Mouse (Mus musculus) hindbrain, embryonic 10.5 days (tissue): ENCODE data around the gene Lrrc73. TPM values are rescaled to one million over a fixed set of nuclear protein-coding genes. Genes with fewer than 3 reads are reported as not detected.

Experiments used
- DNase-seq: peaks from one replicate; pipeline ENCODE4 v3.0.0-alpha.2; 2017; ENCODE audit warnings: low spot score
- H3K27ac ChIP-seq: fragments of 300-500 bp; sonication (generic); 2 replicates; pipeline ENCODE4 v1.5.1; 2016; ENCODE audit warnings: mild to moderate bottlenecking, moderate library complexity
- H3K27me3 ChIP-seq: fragments of 300-500 bp; sonication (generic); 2 replicates; pipeline ENCODE4 v1.6.1; 2016; ENCODE audit warnings: mild to moderate bottlenecking; ENCODE audit not compliant: poor library complexity, insufficient read depth, severe bottlenecking
- H3K36me3 ChIP-seq: fragments of 300-500 bp; sonication (generic); 2 replicates; pipeline ENCODE4 v1.6.1; 2016; ENCODE audit warnings: mild to moderate bottlenecking, moderate library complexity
- H3K4me1 ChIP-seq: fragments of 300-500 bp; sonication (generic); replicated peaks from 2 replicates; pipeline ENCODE4 v1.6.1; 2016; ENCODE audit warnings: mild to moderate bottlenecking
- H3K4me3 ChIP-seq: fragments of 300-500 bp; sonication (generic); 2 replicates; pipeline ENCODE4 v1.5.1; 2016; ENCODE audit warnings: mild to moderate bottlenecking, moderate library complexity
- H3K9me3 ChIP-seq: fragments of 300-500 bp; sonication (generic); 2 replicates; pipeline ENCODE4 v1.6.1; 2016; ENCODE audit warnings: mild to moderate bottlenecking, moderate library complexity
- WGBS: fragments of 180-500 bp; shearing (Covaris S2); methylation state at CpG from one replicate; pipeline ENCODE4 v1.1.7; 2016; 5-methylcytosine and 5-hydroxymethylcytosine counted together
- polyA plus RNA-seq: library from polyadenylated mRNA; unstranded; fragments of >200 nt; fragmentation: Nextera tagmentation; extraction: Ambion mirVana; gene quantifications from 2 replicates; pipeline ENCODE4 v1.2.1, GENCODE M21; 2016

The Lrrc73 gene
- 2.0 and 3.8 TPM in 2 replicates for polyA plus RNA-seq

DNA sequence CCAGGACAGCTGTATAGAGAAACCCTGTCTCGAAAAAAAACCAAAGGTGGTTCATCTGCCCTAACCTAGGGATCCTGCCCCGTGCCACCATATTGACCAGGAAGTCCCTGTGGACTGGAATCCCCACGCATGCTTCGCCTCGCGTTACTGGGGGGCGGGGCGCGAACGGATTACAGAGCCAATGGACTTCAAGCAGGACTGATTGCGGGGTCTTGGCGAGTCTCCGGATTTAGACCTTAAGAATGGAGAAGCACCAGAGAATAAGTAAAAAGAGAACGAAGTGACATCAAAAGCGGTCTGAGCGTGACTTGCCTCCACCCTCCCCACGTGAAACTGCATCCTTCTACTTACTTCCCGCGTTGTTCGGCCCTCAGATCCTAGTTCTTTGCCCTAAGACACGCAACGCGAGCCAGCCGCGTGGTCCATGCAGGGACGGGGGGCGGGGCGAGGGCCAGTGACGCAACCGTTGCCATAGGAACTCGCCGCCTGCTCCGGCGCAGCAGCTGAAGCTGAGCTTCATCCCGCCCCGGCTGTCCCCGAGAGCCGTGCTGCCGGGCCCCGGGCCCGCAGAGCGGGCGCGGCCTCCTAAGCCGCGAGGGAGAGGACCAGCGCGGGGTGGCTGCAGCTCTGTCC is at the start of gene Lrrc73:
TSS of gene Lrrc73 (plus strand) at position 80 of the 633 bp plus-strand sequence.
- H3K27me3 ChIP-seq, result peaks cover 29% of the 10 kb centered on the region
- 0 out of 2 replicates have a peak, but pooled peaks cover 4% of the 10 kb centered on the region for H3K9me3 ChIP-seq
- 2% methylated on average over 48 of the region's 48 CpGs for WGBS
- peak within 1 kb of the TSS; percentile 82 for H3K27ac ChIP-seq
- peaks cover 39% of the 10 kb centered on the region for H3K4me1 ChIP-seq
- H3K4me3 ChIP-seq, result peak within 1 kb of the TSS; percentile 80
- peak; percentile 93 for DNase-seq
- peaks cover 60% of the 10 kb centered on the region for H3K36me3 ChIP-seq

DNA sequence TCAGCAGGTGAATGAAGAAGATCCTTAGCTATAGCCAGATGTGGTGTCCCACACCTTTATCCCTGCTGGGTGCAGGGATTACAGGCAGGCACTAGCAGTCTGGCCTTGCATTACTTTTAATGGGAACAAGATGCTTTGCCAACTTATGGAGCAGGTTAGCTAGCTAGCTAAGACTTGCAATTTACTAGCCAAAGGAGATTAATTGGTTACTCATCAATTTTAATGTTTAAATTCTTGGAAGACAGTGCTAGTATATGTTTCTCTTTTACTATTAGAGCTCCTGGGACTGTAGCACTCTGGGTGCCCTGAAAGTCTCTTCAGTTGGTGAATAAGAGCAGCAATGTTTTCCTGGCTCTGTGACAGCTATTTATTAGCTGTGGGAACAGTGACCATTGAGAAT is 46.7 kb upstream of the Lrrc73 start:
- Histone ChIP-seq H3K4me1 (peaks cover 15% of the 10 kb centered on the region), H3K27ac (no peak overlapping the region), H3K27me3 (no peaks in the 10 kb centered on the region), H3K4me3 (no peak overlapping the region), H3K9me3 (no peaks in the 10 kb centered on the region), H3K36me3 (peaks cover 76% of the 10 kb centered on the region)
- DNase-seq, result no peak

DNA sequence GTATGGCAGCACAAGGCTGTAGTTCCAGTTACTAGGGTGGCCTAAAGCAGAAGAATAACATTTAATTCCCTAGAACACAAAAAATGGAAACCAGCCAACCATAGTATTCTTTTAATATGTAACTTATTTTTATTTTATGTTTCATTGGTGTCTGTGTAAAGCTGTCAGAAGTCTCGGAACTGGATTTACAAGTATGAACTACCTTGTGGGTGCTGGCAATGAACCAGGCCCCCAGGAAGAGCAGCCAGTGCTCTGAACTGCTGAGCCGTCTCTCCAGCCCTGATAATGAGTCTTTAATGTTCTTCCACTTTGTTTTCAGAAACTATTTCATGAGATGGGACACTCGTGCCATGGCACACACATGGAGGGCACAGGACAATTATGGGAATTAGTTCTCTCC is 42.8 kb upstream of the Lrrc73 start:
- no peak overlapping the region for H3K4me3 ChIP-seq
- 95% methylated on average over 3 of the region's 3 CpGs for WGBS
- H3K4me1 ChIP-seq, result no peaks in the 10 kb centered on the region
- H3K9me3 ChIP-seq, result no peaks in the 10 kb centered on the region
- H3K36me3 ChIP-seq, result peaks cover 100% of the 10 kb centered on the region
- H3K27ac ChIP-seq, result no peak overlapping the region
- H3K27me3 ChIP-seq, result no peaks in the 10 kb centered on the region
- DNase-seq, result no peak

DNA sequence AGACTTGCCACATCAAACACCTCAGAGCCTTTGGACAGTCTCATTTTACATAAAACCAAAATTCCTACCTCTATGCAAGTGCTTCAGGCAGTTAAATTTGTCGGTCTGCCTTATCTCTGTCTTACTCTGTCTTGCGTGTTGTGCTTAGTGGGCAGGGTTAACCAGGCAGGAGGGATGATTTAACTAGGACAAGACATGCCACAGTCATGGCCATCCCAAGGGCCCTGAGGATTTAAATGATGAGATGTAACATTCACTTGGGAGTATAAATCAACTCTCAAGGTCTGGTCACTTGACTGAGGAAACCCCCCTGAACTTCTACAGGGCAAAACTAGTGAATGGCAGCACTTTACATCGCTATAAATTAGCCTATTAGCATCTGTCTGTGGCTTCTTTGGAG is 31.7 kb upstream of the Lrrc73 start:
- H3K27ac ChIP-seq, result no peak overlapping the region
- H3K9me3 ChIP-seq, result no peaks in the 10 kb centered on the region
- H3K4me1 ChIP-seq, result no peaks in the 10 kb centered on the region
- no peaks in the 10 kb centered on the region for H3K27me3 ChIP-seq
- no peak for DNase-seq
- H3K36me3 ChIP-seq, result peaks cover 100% of the 10 kb centered on the region
- H3K4me3 ChIP-seq, result no peak overlapping the region
- 95% methylated on average over 3 of the region's 3 CpGs for WGBS

DNA sequence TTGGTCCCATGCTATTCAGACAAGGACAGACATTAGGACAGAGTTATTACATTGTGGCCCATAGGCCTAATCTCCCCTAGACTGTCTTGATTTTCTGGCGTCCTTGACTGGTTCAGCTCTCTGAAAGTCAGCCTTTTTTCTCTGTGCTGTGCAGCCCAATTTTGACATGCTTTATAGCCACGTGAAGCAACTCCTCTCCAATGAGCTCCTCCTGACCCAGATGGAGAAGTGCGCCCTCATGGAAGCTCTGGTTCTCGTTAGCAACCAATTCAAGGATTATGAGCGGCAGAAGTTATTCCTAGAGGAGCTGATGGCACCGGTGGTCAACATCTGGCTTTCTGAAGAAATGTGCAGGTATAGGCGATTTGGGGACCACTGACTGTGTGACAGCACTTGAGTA is 25.8 kb upstream of the Lrrc73 start:
- no peak overlapping the region for H3K27ac ChIP-seq
- peaks cover 100% of the 10 kb centered on the region for H3K36me3 ChIP-seq
- no peak for DNase-seq
- no peaks in the 10 kb centered on the region for H3K9me3 ChIP-seq
- no peak overlapping the region for H3K4me3 ChIP-seq
- no peaks in the 10 kb centered on the region for H3K27me3 ChIP-seq
- WGBS, result 88% methylated on average over 7 of the region's 7 CpGs
- H3K4me1 ChIP-seq, result no peaks in the 10 kb centered on the region

DNA sequence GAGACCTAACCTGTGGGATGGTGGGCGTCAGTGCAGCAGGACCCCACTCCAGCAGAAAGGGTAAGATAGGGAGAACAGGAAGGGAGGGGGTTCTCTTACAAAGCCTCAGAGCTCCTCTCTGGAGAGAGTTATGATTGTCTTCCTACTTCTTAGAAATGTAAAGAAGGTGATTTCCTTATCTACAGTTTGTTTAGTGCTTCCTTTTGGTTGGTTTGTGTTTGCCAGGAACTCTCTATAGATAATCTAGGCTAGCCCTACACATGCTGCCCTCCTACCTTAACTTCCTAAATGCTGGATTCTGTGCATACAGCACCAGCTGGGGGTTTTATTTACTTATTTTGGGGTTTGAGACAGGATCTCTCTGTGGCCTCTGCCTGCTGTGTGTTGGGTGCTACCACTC is 17.3 kb upstream of the Lrrc73 start:
- H3K27ac ChIP-seq, result no peak overlapping the region
- no peaks in the 10 kb centered on the region for H3K27me3 ChIP-seq
- no peak for DNase-seq
- no peak overlapping the region for H3K4me3 ChIP-seq
- peaks cover 100% of the 10 kb centered on the region for H3K36me3 ChIP-seq
- WGBS, result 94% methylated on average over 1 of the region's 1 CpGs
- no peaks in the 10 kb centered on the region for H3K9me3 ChIP-seq
- no peaks in the 10 kb centered on the region for H3K4me1 ChIP-seq

DNA sequence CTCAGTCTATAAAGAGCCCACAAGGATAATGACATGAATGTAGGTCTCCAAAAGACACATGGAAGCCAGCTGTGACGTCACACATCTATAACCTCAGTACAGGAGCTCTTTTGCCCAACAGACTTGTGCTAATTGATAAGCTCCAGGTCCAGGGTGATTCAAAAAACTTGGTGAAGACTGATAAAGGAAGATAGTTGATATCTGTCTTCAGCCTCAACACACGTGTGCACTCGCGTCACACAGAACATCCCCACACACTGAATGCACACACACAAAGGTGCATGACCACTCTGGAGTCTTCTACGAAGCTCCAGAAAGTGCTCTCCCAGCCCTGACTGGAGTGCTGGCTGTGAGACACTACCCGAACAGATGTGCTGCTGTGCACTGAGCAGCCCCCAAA is 16.3 kb upstream of the Lrrc73 start:
- no peak overlapping the region for H3K27ac ChIP-seq
- H3K27me3 ChIP-seq, result no peaks in the 10 kb centered on the region
- DNase-seq, result no peak
- no peaks in the 10 kb centered on the region for H3K4me1 ChIP-seq
- H3K4me3 ChIP-seq, result no peak overlapping the region
- no peaks in the 10 kb centered on the region for H3K9me3 ChIP-seq
- 93% methylated on average over 6 of the region's 6 CpGs for WGBS
- peaks cover 100% of the 10 kb centered on the region for H3K36me3 ChIP-seq

DNA sequence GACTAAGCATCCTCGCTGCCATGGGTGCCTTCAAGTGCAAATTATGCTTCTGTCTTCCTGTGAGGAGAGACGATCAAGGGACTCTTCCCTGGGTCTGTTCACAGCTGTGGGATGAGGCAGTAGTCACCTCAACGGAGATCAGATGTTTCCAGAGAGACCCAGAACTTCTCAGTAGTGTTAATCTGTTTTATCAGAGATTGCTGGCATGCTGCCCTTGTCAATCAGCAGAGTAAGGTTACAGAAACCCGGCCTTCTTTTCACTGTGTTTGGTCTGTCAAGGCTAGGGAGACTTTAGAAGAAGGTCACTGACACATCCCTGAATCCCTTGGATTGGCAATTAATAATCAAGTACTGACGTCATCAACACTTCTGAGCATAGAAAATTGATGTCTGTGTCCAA is 15.9 kb upstream of the Lrrc73 start:
- H3K9me3 ChIP-seq, result no peaks in the 10 kb centered on the region
- H3K27ac ChIP-seq, result no peak overlapping the region
- H3K4me3 ChIP-seq, result no peak overlapping the region
- H3K4me1 ChIP-seq, result no peaks in the 10 kb centered on the region
- 85% methylated on average over 5 of the region's 5 CpGs for WGBS
- H3K27me3 ChIP-seq, result no peaks in the 10 kb centered on the region
- peaks cover 100% of the 10 kb centered on the region for H3K36me3 ChIP-seq
- no peak for DNase-seq

DNA sequence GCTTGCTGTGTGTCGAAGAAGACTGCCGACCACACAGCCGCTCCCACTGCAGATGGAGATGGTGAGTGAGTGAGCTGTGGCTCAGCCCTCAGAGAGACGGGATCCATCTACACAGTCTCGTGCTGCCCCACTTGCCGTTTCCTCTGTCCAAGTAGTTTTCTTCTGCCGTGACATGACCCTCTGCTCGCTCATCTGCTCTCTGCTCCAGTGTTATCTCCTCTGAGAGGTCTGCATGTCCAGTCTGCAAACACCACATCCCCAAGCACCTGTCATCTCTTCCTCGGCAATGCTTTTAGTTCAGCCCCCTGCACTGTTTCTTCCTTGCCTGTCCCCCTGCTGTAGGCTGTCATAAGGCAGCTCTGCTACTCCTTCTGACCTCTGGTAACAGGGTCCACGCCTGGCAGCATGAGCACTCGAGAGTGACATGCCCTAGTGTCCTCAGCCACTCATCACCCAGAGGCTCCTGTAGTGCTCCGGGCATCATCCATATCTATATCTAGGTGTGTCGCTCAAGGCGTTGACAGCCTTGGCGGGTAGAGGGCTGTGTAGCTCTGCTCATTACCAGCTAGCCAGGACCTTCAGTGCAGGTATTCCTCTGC is 13.7 kb upstream of the Lrrc73 start:
- no peak overlapping the region for H3K4me3 ChIP-seq
- H3K27ac ChIP-seq, result no peak overlapping the region
- H3K9me3 ChIP-seq, result no peaks in the 10 kb centered on the region
- 95% methylated on average over 15 of the region's 15 CpGs for WGBS
- no peak for DNase-seq
- H3K36me3 ChIP-seq, result peaks cover 100% of the 10 kb centered on the region
- H3K4me1 ChIP-seq, result no peaks in the 10 kb centered on the region
- no peaks in the 10 kb centered on the region for H3K27me3 ChIP-seq

DNA sequence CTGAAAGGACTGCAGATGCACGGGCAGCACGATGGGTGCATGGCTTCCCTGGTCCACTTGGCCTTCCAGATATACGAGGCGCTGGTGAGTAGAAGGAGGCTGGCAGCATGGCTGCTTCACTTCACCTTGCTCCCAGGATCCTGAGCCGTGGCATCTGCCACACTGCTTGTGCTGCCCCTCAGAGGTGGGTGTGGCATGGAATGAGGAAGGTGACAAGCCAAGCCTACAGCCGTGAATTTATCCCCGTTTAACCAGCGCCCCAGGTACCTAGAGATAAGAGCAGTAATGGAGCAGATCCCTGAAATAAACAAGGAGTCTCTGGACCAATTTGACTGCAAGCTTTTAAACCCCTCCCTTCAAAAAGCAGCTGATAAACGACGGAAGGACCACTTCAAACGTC is 11.9 kb upstream of the Lrrc73 start:
- no peak for DNase-seq
- H3K27me3 ChIP-seq, result no peaks in the 10 kb centered on the region
- H3K9me3 ChIP-seq, result no peaks in the 10 kb centered on the region
- 88% methylated on average over 11 of the region's 11 CpGs for WGBS
- peaks cover 100% of the 10 kb centered on the region for H3K36me3 ChIP-seq
- no peak overlapping the region for H3K4me3 ChIP-seq
- H3K27ac ChIP-seq, result no peak overlapping the region
- peaks cover under 1% of the 10 kb centered on the region for H3K4me1 ChIP-seq

DNA sequence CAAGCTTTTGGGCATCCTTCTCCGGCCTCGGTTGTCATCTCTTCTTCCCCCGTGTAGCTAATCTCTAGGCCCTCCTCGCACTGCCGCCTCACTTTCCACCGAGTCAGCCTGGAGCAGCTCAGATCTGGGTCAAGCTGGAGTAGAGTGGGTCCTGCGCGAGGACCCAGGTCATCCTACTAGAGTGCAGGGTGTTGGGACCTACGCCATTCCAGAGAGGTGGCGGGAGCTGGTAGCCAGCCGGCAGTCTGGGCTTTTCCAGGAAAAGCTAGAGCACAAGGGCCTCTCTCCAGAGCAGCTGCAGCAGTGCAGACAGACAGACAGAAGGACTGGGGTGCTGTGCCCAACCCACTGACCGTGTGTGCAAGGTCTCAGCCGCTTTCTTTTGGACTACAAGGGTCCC is 11.1 kb upstream of the Lrrc73 start:
- Histone ChIP-seq H3K27me3 (no peaks in the 10 kb centered on the region), H3K27ac (no peak overlapping the region), H3K4me3 (no peak overlapping the region), H3K36me3 (peaks cover 96% of the 10 kb centered on the region), H3K9me3 (no peaks in the 10 kb centered on the region), H3K4me1 (peaks cover 8% of the 10 kb centered on the region)
- 91% methylated on average over 13 of the region's 13 CpGs for WGBS
- DNase-seq, result no peak

DNA sequence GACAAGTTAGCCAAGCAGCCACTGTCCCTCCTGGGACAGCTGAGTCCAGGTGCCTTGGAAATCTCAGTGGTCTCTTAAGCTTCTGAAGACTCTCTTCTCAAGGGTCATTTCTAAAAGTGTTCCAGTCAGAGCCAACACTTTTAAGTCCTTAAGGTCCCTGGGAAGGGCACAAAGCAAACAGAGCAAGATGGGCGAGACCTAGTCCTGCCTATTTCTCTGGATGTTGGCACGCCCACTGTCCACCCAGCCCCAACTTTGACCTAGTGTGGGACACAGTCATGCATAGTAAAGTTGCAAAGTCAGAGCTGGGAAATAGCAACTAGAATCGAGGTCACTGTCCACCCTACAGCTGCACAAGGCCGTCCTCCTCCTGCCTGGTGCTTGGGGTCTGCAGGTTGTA is 10.3 kb upstream of the Lrrc73 start:
- no peaks in the 10 kb centered on the region for H3K9me3 ChIP-seq
- no peaks in the 10 kb centered on the region for H3K27me3 ChIP-seq
- H3K36me3 ChIP-seq, result peaks cover 89% of the 10 kb centered on the region
- H3K4me1 ChIP-seq, result peaks cover 8% of the 10 kb centered on the region
- H3K27ac ChIP-seq, result no peak overlapping the region
- 85% methylated on average over 4 of the region's 4 CpGs for WGBS
- H3K4me3 ChIP-seq, result no peak overlapping the region
- no peak for DNase-seq

DNA sequence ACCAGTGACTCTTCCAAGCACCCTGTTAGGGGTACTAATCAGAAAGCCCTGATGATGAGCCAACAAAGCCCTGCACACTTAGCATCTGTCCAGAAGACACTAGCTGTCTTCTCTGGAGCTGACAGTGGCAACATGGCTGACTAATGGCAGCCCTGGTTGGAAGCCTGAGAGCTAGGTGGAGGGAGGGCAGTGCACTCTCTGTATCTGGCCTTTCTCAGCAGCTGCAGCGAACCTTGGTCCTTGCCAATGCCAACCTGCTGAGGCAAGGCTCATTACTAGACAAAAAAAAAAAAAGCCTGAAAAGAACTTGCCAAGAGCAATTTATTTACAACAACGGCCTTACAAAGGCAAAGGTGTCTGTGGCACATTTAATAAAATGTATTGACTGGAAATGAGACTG is 9.7 kb upstream of the Lrrc73 start:
- no peaks in the 10 kb centered on the region for H3K9me3 ChIP-seq
- H3K27me3 ChIP-seq, result no peaks in the 10 kb centered on the region
- peaks cover 82% of the 10 kb centered on the region for H3K36me3 ChIP-seq
- H3K4me1 ChIP-seq, result peaks cover 12% of the 10 kb centered on the region
- H3K4me3 ChIP-seq, result no peak overlapping the region
- no peak for DNase-seq
- WGBS, result 77% methylated on average over 2 of the region's 2 CpGs
- no peak overlapping the region for H3K27ac ChIP-seq
